Mouse (Mus musculus): Measurements from ENCODE around the gene Csnk2b. TPM values are rescaled to one million over a fixed set of nuclear protein-coding genes. Genes with fewer than 3 reads are reported as not detected.
"Not testable (repeated sequence)": the region's sequence is repeated elsewhere in the genome, so short reads cannot be mapped to it uniquely, and the experiment has no call there.

The Csnk2b gene
- polyA plus RNA-seq, 1 experiment from 2014 or later: 299 TPM

DNA sequence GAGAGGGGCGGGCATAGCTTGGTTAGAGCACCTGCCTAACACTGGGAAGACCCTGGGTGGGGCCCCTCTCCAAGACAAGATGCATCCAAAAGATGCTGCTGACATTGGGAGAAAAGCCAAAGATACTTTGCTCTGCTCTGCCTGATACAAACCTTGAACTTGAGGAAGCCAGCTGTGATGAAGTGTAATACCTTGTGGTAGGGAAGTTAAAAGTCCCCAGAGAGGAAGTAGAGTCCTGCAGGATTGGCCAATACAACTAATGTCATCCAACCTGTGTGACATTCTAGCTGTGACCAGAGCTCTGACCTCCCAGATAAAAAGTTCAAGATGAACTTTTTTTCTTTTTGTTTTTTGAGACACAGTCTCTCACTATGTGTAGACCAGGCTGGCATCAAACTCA, 3.2 kb upstream of the Csnk2b start:
- no peak for DNase-seq (ENCODE audit: low spot score)
- Histone ChIP-seq H3K4me1 (peaks cover 50% of the 10 kb centered on the region), H3K27ac (no peak overlapping the region), H3K36me3 (peaks cover 39% of the 10 kb centered on the region), H3K4me3 (0 out of 2 replicates have a peak overlapping the region, but pooled peaks have one; percentile 1), H3K9me3 (replicated peaks) (no peaks in the 10 kb centered on the region), H3K27me3 (ENCODE audit: low read depth, poor library complexity, severe bottlenecking) (no peaks in the 10 kb centered on the region)
- WGBS: 93% methylated on average over 1 of the region's 1 CpGs

DNA sequence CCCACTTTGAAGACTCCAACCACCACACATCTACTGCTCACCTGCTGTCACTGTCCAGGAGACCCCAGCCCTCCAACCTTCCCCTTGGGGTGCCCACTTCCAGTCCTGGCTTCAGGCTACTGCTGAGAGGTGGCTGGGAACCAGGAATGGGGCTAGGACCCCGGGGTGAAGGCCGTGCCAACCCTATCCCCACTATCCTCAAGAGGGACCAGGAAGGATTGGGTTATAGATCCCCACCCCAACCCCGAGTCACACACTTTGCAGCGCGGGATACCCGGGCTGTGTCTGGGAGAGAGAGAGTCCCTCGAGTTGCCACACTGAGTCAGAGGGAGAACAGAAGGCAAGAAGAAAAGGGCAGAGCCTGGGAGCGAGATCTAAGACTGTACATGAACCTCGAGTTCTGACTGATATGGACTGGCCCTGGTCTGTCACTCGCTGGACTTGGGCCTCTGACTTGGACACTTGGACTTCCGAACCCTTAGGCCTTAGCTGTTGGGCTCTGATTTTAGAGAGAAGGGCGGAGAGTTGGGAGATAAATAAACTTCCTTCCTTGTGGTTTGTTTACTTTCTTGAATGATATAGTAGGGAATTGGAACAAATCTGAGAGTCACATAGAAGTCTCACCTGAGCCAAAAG, 2.5 kb upstream of the Csnk2b start:
- Histone ChIP-seq H3K4me1 (peaks cover 57% of the 10 kb centered on the region), H3K36me3 (peaks cover 45% of the 10 kb centered on the region), H3K4me3 (0 out of 2 replicates have a peak overlapping the region, but pooled peaks have one; percentile 1)
- H3K27ac ChIP-seq; H3K27me3 ChIP-seq (ENCODE audit: low read depth, poor library complexity, severe bottlenecking); H3K9me3 ChIP-seq (replicated peaks); DNase-seq (ENCODE audit: low spot score): not testable (repeated sequence)
- 92% methylated on average over 12 of the region's 12 CpGs for WGBS

DNA sequence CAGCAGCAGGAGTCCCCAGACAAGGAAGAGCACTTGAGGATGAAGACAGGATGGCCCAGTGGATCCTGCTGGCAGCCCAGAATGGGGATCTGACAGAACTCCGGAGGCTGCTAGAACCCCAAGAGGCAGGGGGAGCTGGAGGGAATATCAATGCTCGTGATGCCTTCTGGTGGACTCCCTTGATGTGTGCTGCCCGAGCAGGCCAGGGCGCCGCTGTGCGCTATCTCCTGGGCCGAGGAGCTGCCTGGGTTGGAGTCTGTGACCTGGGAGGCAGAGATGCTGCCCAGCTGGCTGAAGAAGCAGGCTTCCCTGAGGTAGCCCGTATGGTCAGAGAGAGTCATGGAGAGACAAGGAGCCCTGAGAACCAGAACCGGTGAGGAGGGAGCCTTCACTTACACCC, 1.4 kb upstream of the Csnk2b start:
- H3K4me3 ChIP-seq; DNase-seq (ENCODE audit: low spot score); H3K27me3 ChIP-seq (ENCODE audit: low read depth, poor library complexity, severe bottlenecking); H3K9me3 ChIP-seq (replicated peaks); H3K27ac ChIP-seq: not testable (repeated sequence)
- WGBS: 92% methylated on average over 9 of the region's 9 CpGs
- Histone ChIP-seq H3K4me1 (peaks cover 49% of the 10 kb centered on the region), H3K36me3 (peaks cover 48% of the 10 kb centered on the region)

DNA sequence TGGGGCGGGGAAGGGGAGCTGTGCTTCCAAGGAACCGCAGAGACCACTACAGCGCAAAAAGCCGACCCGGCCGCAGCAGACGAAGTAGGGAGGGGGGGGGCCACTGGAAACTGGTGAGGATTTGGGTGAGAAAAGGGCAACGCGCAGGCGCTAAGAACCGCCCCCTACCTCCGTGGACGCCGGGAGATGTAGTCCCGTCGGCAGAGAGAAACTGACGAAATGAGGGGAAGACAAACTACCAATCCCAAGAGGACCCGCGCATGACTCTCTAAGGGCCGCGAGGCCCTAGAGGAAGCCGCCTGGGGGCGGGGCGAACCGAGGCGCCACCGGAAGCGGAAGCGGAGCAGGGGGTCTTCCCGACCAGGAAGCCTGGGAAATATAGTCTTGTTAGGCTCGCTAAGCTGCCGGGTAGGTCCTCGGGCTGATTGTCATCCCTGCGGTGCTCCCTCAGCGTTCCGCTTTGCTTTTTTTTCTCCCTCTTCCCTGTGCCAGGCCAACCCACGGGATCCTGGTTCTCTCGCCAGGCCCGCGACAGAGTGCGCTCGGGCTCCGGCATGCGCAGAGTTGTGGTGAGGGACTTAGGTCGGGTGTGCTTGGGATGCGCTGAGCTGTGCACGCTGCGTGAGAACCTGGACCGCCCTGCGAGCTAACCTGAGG, 582 bp downstream of the Csnk2b start, which contains the start of gene Gpank1:
TSS of gene Gpank1 (plus strand) at position 313 of the 657 bp plus-strand sequence.
- WGBS: under 1% methylated on average over 50 of the region's 50 CpGs
- peak within 1 kb of the TSS; percentile 89 for H3K4me3 ChIP-seq
- H3K4me1 ChIP-seq: peaks cover 32% of the 10 kb centered on the region
- H3K36me3 ChIP-seq: peaks cover 55% of the 10 kb centered on the region
- no peaks in the 10 kb centered on the region for H3K27me3 ChIP-seq (ENCODE audit: low read depth, poor library complexity, severe bottlenecking)
- peak; percentile 98 for DNase-seq (ENCODE audit: low spot score)
- no peaks in the 10 kb centered on the region for H3K9me3 ChIP-seq (replicated peaks)
- H3K27ac ChIP-seq: peak within 1 kb of the TSS; percentile 90

DNA sequence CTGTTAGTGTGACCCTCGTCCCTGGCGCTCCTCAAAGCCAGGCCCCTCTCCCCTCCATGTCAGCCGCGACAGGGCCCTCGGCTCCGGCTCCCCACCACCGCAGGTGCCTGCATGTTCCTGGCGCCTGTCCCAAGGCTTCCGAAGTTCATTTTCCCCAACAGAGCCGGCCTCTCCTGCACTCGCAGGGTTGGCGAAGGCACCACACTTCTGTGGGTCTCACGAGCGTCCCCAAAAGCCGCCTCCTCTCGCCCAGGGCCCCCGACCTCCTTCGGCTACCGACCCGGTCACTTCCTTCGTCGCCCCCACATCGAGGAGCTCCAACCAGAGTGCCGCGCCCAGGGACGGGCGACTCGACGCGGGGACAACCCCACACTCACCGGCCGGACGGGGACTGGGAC, 1.1 kb downstream of the Csnk2b start:
- Histone ChIP-seq H3K4me3 (peak overlapping the region; percentile 89), H3K36me3 (peaks cover 60% of the 10 kb centered on the region), H3K9me3 (replicated peaks) (no peaks in the 10 kb centered on the region), H3K27ac (peak overlapping the region; percentile 90), H3K27me3 (ENCODE audit: low read depth, poor library complexity, severe bottlenecking) (no peaks in the 10 kb centered on the region), H3K4me1 (peaks cover 29% of the 10 kb centered on the region)
- WGBS: under 1% methylated on average over 33 of the region's 33 CpGs
- DNase-seq (ENCODE audit: low spot score): peak; percentile 46

DNA sequence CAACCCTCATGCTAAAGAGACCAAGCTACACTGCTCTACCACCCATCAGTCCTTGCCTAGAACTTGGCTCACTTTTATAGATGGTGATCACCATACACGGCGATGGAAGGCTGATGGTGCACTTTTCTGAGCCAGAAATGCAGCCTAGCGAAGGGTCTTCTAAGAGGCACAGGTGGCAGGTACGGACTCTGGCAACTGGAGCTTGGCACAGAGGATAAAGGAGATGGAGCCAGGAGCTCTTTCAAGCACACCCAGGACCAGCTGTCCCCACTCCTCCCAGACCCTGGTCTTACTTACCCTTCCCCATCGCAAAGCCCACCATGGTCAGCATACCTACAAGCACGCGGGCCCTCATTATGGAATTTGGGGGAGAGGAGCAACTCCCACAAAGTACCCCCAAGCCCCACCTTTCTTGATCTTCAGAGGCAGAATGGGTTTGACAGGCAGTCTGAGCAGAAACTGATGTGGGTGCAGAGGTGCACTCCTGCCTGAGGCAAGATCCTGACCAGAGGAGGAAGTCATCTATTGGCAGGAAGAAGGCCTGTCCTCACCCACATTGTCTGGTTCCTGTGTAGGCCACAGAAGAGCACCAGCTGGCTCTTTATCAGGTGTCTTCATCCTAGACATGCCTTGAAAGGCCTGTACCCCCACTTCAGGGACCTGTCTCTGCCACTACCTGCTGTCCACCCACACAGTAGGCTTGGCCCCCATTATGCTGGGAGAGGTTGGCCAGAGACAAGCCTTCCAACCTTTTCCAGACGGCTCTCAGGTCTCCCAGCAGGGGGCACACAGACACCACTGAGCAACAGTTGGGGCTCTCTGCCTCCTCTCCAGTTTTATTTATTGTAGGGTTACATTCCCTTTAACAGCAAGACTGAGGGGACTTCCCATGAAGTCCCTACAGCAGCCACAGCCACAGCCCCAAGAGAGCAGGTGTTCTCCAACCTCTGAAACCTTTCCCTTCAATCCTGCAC, 6.5 kb downstream of the Csnk2b start, which contains the start of gene Ly6g5b:
TSS of gene Ly6g5b (minus strand) at position 383 of the 974 bp plus-strand sequence.
- WGBS: 86% methylated on average over 8 of the region's 8 CpGs
- Histone ChIP-seq H3K4me3 (no peak within 1 kb of the TSS), H3K36me3 (peaks cover 59% of the 10 kb centered on the region), H3K27me3 (ENCODE audit: low read depth, poor library complexity, severe bottlenecking) (no peaks in the 10 kb centered on the region), H3K27ac (no peak within 1 kb of the TSS), H3K4me1 (peaks cover 9% of the 10 kb centered on the region), H3K9me3 (replicated peaks) (no peaks in the 10 kb centered on the region)
- no peak for DNase-seq (ENCODE audit: low spot score)

DNA sequence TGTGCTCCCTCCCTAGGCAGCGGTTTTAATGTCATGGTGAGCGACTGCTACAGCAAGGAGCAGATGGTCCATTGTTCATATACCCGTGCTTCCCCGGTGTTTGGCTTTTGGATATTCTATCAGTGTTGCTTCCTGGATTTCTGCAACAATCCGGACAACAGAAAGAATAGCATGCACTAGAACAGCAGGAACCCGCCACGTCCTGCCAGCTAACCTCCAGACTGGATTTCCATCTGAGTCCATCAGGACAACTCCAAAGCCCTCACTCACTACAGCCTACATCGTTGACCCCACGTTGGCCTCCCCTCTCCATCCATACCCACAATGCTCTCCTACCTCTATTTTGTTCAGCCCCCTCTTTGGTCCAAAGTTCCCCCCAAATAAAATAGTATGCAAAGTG, 10.1 kb downstream of the Csnk2b start:
- Histone ChIP-seq H3K36me3 (peaks cover 31% of the 10 kb centered on the region), H3K9me3 (replicated peaks) (no peaks in the 10 kb centered on the region), H3K4me3 (no peak overlapping the region), H3K4me1 (no peaks in the 10 kb centered on the region), H3K27ac (no peak overlapping the region), H3K27me3 (ENCODE audit: low read depth, poor library complexity, severe bottlenecking) (no peaks in the 10 kb centered on the region)
- 89% methylated on average over 9 of the region's 9 CpGs for WGBS
- no peak for DNase-seq (ENCODE audit: low spot score)

DNA sequence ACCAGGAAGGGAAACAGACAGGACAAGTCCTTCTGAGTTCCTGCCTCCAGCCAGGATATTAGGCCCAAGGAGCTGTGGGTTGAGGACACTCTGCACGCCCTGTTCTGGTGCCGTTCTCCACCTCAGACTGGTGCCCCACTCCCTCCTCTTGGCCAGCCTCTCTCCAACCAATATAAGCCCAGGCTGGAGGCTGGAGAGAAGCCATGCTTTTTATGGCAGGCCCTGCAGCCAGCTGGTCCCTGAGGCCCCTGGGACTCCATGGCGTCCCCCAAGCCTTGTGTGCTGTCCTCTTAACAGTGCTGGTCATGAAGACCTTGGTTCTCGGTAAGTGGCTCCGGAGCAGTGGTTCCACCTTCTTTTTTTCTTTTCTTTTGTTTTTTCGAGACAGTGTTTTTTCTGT, 13.8 kb downstream of the Csnk2b start, which contains the start of gene Ly6g5c:
TSS of gene Ly6g5c (plus strand) at position 183 of the 400 bp plus-strand sequence.
- peaks cover 8% of the 10 kb centered on the region; the same call in 1 of the 2 replicates for H3K4me1 ChIP-seq
- H3K4me3 ChIP-seq: no peak within 1 kb of the TSS
- DNase-seq (ENCODE audit: low spot score): no peak
- no peak within 1 kb of the TSS for H3K27ac ChIP-seq
- no peaks in the 10 kb centered on the region for H3K27me3 ChIP-seq (ENCODE audit: low read depth, poor library complexity, severe bottlenecking)
- WGBS: 87% methylated on average over 6 of the region's 6 CpGs
- H3K36me3 ChIP-seq: peaks cover 13% of the 10 kb centered on the region
- H3K9me3 ChIP-seq (replicated peaks): no peaks in the 10 kb centered on the region

DNA sequence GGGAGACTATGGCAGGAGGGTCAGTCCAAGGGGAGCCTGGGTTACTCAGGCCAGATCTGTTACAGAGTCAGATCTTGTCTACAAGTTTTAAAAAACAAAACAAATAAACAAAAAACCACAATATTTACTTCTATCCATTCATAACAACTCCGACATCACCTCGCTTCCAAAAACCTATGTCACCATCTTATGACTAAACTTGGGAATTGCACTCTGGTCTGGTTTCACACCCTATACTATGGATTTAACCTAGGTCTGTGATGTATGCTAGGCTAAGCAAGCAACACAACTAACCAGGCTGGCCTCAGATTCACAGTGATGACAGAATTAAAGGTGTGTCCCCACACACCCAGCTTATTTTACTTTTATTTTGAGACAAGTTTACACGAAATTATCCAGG, 15.3 kb downstream of the Csnk2b start:
- WGBS: 80% methylated on average over 3 of the region's 3 CpGs
- Histone ChIP-seq H3K36me3 (peaks cover 29% of the 10 kb centered on the region), H3K4me3 (no peak overlapping the region), H3K27me3 (ENCODE audit: low read depth, poor library complexity, severe bottlenecking) (no peaks in the 10 kb centered on the region), H3K27ac (no peak overlapping the region), H3K9me3 (replicated peaks) (no peaks in the 10 kb centered on the region), H3K4me1 (peaks cover 8% of the 10 kb centered on the region; the same call in 1 of the 2 replicates)
- DNase-seq (ENCODE audit: low spot score): no peak

DNA sequence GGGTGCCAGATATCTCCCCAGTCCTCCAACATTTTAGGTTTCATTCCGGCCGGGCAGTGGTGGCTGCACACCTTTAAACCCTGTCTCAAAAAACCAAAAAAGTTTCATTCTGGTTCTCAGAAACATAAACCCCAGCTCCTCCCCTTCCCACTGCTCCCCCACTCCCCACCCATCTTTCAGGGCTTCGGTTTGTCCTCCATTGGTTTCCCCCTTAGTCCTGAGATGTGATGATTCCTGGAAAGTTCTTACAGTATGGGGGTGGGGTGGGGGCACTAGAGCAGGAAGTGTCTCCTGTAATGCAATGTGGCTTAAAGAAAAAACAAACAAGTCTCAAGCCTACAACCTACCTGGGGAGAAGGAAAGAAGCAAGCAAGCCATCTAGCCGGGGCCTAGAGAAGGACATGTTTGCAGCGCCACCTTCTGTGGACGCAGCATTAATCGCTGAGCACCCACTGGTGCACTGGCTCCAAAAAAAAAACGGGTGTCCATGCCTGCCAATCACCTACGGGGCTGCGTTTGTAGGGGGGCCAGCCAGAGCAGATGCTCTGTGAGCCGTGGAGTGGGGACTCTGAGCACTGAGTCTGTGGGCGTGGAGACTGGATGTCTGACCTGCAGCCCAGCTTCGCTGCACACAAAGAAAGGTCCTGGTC, 16.0 kb downstream of the Csnk2b start:
- no peak overlapping the region for H3K27ac ChIP-seq
- no peaks in the 10 kb centered on the region for H3K27me3 ChIP-seq (ENCODE audit: low read depth, poor library complexity, severe bottlenecking)
- 35% methylated on average over 13 of the region's 13 CpGs for whole genome bisulfite sequencing
- H3K4me3 ChIP-seq: peak overlapping the region; percentile 13; the same call in 1 of the 2 replicates
- H3K4me1 ChIP-seq: peaks cover 8% of the 10 kb centered on the region; the same call in 1 of the 2 replicates
- peaks cover 35% of the 10 kb centered on the region for H3K36me3 ChIP-seq
- no peaks in the 10 kb centered on the region for H3K9me3 ChIP-seq (replicated peaks)
- peak; percentile 40 for DNase-seq (ENCODE audit: low spot score)

DNA sequence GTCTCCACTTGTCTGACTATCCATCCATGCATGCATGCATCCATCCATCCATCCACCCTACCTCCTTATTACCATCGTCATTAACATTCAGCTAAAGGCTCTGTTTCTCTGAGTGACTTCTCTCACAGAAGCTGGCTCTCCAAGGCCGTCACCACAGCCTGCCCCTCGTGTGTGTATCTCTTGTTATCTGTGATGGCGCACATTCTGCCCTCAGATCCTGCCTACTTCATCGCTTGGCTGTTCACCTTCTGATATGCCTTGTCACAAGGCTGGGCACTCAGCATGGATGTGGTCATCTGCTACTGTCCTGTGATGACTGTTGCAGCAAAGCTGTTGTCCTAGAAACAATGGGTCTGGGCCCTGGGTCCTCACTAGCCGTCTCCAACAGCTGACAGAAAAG, 17.1 kb downstream of the Csnk2b start:
- Histone ChIP-seq H3K9me3 (replicated peaks) (no peaks in the 10 kb centered on the region), H3K27ac (no peak overlapping the region), H3K36me3 (peaks cover 47% of the 10 kb centered on the region), H3K4me3 (no peak overlapping the region), H3K4me1 (peaks cover 8% of the 10 kb centered on the region; the same call in 1 of the 2 replicates), H3K27me3 (ENCODE audit: low read depth, poor library complexity, severe bottlenecking) (no peaks in the 10 kb centered on the region)
- DNase-seq (ENCODE audit: low spot score): no peak
- 83% methylated on average over 6 of the region's 6 CpGs for WGBS

DNA sequence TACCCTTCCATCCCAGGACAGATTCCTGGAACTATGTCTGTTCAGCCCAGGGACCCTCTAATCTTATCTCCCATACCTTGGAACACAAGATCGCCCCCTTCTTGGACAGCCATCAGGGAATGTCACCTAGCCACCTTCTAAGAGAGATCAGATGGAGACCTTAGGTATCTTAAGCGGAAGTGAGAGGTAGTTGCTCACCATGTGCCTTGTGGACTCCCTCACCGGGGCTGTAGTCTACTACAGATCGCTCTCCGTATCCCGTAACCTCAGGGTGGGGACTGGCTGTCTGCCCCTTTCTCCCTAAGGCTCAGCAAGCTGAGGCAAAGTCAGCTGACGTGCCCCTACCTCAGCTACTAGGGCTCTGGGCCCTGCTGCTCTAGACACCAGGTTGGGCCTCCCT, 17.8 kb downstream of the Csnk2b start:
- Histone ChIP-seq H3K27me3 (ENCODE audit: low read depth, poor library complexity, severe bottlenecking) (no peaks in the 10 kb centered on the region), H3K36me3 (peaks cover 53% of the 10 kb centered on the region), H3K27ac (no peak overlapping the region), H3K9me3 (replicated peaks) (no peaks in the 10 kb centered on the region), H3K4me3 (no peak overlapping the region), H3K4me1 (peaks cover 8% of the 10 kb centered on the region; the same call in 1 of the 2 replicates)
- WGBS: 92% methylated on average over 7 of the region's 7 CpGs
- no peak for DNase-seq (ENCODE audit: low spot score)
